8 mouse cellular contexts compared by ENCODE assay signal in genomic region chr7:83878676-83879448, GRCm38 (mm10). TPM values are rescaled to one million over a fixed set of nuclear protein-coding genes. Genes with fewer than 3 reads are reported as not detected.
DNase-seq lines count a peak whose midpoint lies in the region; ATAC-seq and TF ChIP-seq lines count a peak whose summit lies in the region.

No protein-coding gene starts in this region.

- no peaks in the 10 kb centered on the region for H3K9me3 ChIP-seq in hindbrain, embryonic 11.5 days (ENCODE audit: control insufficient read depth, low read length)
- H3K9me3 ChIP-seq in midbrain, embryonic 10.5 days (replicated peaks), result no peaks in the 10 kb centered on the region; the same call in 1 of the 2 replicates

- no peak for ATAC-seq in hindbrain, embryonic 11.5 days (ENCODE audit: low FRiP score)

- peak overlapping the region; percentile 20; the same call in 1 of the 2 replicates for H3K4me3 ChIP-seq in layer of hippocampus, adult 2 months
- H3K4me3 ChIP-seq in hindbrain, embryonic 11.5 days (ENCODE audit: low read depth, low read length), result no peak overlapping the region
- peak overlapping the region; percentile 27 for H3K4me3 ChIP-seq in midbrain, embryonic 10.5 days

- no peak for DNase-seq in layer of hippocampus, adult 2 months (ENCODE audit: low spot score in 2 of 2)
- no peak for DNase-seq in layer of hippocampus, adult 11-12 months (ENCODE audit: low spot score)
- peak; percentile 70 for DNase-seq in adipocyte (ENCODE audit: low spot score)
- peak; percentile 54 for DNase-seq in hindbrain, embryonic 11.5 days (ENCODE audit: low spot score)
- DNase-seq in midbrain, embryonic 10.5 days (ENCODE audit: low spot score), result peak; percentile 50
- DNase-seq in testis, postnatal 14 days (ENCODE audit: low spot score), result no peak
- DNase-seq in cerebellum, postnatal 14 days, result no peak
- no peak for DNase-seq in urinary bladder, postnatal 14 days (ENCODE audit: low spot score)

- 8% methylated on average over 5 of the region's 5 CpGs for WGBS in hindbrain, embryonic 11.5 days
- 7% methylated on average over 5 of the region's 5 CpGs for WGBS in midbrain, embryonic 10.5 days

- peak overlapping the region; percentile 82 for H3K27ac ChIP-seq in layer of hippocampus, adult 2 months
- H3K27ac ChIP-seq in hindbrain, embryonic 11.5 days (ENCODE audit: low read depth, low read length), result no peak overlapping the region
- peak overlapping the region; percentile 74 for H3K27ac ChIP-seq in midbrain, embryonic 10.5 days (replicated peaks)

- H3K27me3 ChIP-seq in hindbrain, embryonic 11.5 days (ENCODE audit: control insufficient read depth, insufficient read depth, low read length), result no peaks in the 10 kb centered on the region
- H3K27me3 ChIP-seq in midbrain, embryonic 10.5 days (ENCODE audit: low read depth, poor library complexity, severe bottlenecking), result peaks cover 7% of the 10 kb centered on the region

- H3K36me3 ChIP-seq in hindbrain, embryonic 11.5 days (ENCODE audit: control insufficient read depth, insufficient read depth, low read length), result no peaks in the 10 kb centered on the region
- H3K36me3 ChIP-seq in midbrain, embryonic 10.5 days, result peaks cover 29% of the 10 kb centered on the region

- TF ChIP-seq CTCF in layer of hippocampus, adult 2 months (conservative IDR thresholded peaks at IDR 0.05), result no peak

- H3K4me2 ChIP-seq in hindbrain, embryonic 11.5 days (replicated peaks; ENCODE audit: low read depth, low read length), result no peak overlapping the region

- 0 out of 2 replicates have a peak overlapping the region, but pooled peaks have one; percentile 12 for H3K9ac ChIP-seq in hindbrain, embryonic 11.5 days (ENCODE audit: low read depth, low read length)

- peaks cover 7% of the 10 kb centered on the region; the same call in 1 of the 2 replicates for H3K4me1 ChIP-seq in hindbrain, embryonic 11.5 days (replicated peaks; ENCODE audit: control insufficient read depth, insufficient read depth, low read length)
- peaks cover 68% of the 10 kb centered on the region for H3K4me1 ChIP-seq in midbrain, embryonic 10.5 days

RNA-seq across cellular contexts. Expression of gene Tlnrd1, which starts 5.2 kb away (rescaled TPM):
- total RNA-seq in layer of hippocampus, adult 2 months (2021), result 10 to 100 TPM; 18.1 to 20.9 TPM
- 11.6 and 14.9 TPM in 2 replicates for polyA plus RNA-seq in hindbrain, embryonic 11.5 days (2014; fragmentation: Nextera tagmentation; extraction: Ambion mirVana)
- polyA plus RNA-seq in midbrain, embryonic 10.5 days (2016; fragmentation: Nextera tagmentation; extraction: Ambion mirVana), result 10.2 and 10.7 TPM in 2 replicates

RNA-seq across cellular contexts. Expression of gene Mesd, which starts 5.4 kb away (rescaled TPM):
- 10 to 100 TPM; 57.4 to 62.7 TPM for total RNA-seq in layer of hippocampus, adult 2 months (2021)
- polyA plus RNA-seq in hindbrain, embryonic 11.5 days (2014; fragmentation: Nextera tagmentation; extraction: Ambion mirVana), result 72.8 and 73.3 TPM in 2 replicates
- polyA plus RNA-seq in midbrain, embryonic 10.5 days (2016; fragmentation: Nextera tagmentation; extraction: Ambion mirVana), result 88.1 and 89.2 TPM in 2 replicates

Comparison
In these comparisons a context has a peak if more than half of its experiments do, and no peak if none do; other contexts are left out.
1. DNase-seq: peak in adipocyte (single experiment), hindbrain, embryonic 11.5 days (single experiment) and midbrain, embryonic 10.5 days (single experiment); none in layer of hippocampus, adult 2 months (0 of 2), layer of hippocampus, adult 11-12 months (single experiment), testis, postnatal 14 days (single experiment), cerebellum, postnatal 14 days (0 of 2) and urinary bladder, postnatal 14 days (single experiment).